Mouse (Mus musculus) erythroblast, adult 5-6 weeks (primary cell): ENCODE measurements around the gene Ppp1r15a. TPM values are rescaled to one million over a fixed set of nuclear protein-coding genes. Genes with fewer than 3 reads are reported as not detected.
A peak's percentile ranks its signal among the peaks of the same experiment; 100 is the strongest.

Experiments
- ATAC-seq: replicated peaks from 2 replicates; pipeline ENCODE4 v1.8.0; 2016; ENCODE audit warnings: moderate number of reproducible peaks, mild to moderate bottlenecking, moderate TSS enrichment, inconsistent platforms; ENCODE audit not compliant: poor library complexity, low FRiP score, severe bottlenecking
- total RNA-seq, 2 experiments: library from RNA; stranded (forward) in 1 of 2; stranded (reverse) in 1 of 2; fragments of 150-400 nt in 1 of 2; fragments of 200-764, 138-1000 nt in 1 of 2; gene quantifications; 2 replicates each; pipeline versions ENCODE4 v1.2.3 to v1.2.4; 2015 to 2017; ENCODE audit warnings: low replicate concordance in 2 of 2

Ppp1r15a gene
- 1,095 and 1,392 TPM in 2 replicates for total RNA-seq (2015; ENCODE audit: low replicate concordance)
- 1,351 and 1,490 TPM in 2 replicates for total RNA-seq (2017; ENCODE audit: low replicate concordance)

DNA sequence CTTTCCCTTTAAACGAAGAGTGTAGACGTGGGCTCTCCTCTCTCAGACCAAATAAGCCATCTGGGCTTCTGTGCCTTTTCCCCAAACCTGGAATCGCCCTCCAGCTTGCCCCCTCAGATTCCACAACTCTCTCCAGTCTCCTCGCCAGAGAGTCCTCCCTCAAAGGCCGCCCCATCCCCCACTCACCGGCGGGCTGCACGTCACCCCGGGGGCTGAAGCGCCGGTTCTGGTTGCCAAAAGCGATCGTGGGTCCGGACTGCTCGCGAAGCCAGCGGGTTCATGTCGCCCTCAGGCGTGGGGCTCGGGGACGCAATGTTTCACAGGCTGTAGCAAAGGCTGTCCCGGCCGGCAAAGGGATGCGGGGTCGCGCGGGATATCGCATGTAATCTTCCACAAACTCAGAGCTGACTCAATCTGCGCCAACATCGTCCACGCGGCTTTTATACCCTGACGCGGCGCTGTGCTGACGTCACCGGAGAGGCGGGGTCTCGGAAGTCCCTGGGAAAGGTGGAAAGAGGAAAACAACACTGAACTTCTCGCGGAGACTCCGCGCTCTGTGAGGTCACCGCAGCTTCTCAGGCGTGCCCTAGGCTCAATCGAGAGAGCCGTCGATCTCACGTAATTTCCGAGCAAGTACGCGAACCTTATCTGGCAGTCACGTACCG lies at the start of gene Ppp1r15a, which contains the start of gene Plekha4:
TSS of gene Ppp1r15a (minus strand) at position 460 of the 665 bp plus-strand sequence.
TSS of gene Plekha4 (plus strand) at position 522 of the 665 bp plus-strand sequence.
- ATAC-seq, result peak; percentile 59

DNA sequence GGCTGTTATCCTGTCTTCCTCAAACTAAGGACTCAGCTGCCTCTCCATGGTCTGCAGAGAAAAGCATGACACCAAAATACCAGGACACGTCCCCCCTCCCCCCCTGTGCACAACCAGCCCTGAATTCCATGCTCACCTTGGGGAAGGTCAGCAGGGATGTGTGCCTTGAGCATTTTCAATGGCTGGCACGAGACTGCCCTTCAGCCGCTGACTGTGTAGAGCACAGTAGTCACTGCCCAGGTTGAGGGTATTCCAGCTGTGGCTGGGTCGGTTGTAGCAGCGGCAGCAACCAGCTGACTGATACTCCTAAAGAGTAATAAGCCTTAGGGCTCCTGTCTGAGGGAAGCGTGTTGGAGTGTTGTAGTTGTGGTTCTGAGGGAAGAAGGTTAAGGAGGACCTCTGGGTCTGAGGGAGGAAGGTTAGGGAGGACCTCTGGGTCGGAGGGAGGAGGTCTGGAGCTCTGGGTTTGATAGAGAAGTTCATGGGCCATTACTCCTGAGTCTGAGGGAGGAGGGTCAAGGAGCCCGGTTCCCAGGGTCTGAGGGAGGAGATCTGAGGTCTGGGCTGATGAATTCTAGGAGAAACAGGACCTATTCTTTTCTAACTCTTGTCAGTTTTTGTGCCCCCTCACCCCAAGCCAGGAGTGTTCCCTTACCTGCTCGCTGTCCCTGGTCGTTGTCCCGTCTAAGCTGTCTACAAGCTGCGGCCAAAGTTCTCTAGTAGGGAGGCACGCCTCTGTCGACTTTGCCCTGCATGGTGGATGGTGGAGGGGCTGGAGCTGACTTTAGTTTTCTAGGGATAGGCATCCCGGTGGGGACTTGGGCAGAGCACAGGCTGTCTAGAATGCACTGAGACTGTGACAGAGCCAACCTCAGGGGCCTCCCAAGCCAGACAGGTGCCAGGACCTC lies 48.7 kb upstream of the Ppp1r15a start:
- ATAC-seq, result no peak

DNA sequence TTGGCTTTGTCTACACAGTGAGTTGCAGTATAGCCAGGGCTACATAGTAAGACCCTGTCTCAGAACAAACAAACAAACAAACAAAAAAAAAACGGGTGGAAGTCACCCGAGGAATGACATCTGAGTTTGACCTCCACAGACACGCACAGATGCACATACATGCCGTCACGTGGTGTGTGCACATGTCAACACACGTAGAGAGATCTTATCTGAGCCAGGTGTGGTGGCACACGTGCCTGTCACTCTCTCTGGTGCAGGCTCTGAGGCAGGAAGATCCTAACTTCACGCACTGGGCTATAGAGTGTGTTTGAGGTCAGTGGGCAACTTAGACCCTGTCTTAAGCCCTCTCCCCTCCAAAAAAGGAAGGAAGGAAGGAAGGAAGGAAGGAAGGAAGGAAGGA lies 47.9 kb upstream of the Ppp1r15a start:
- ATAC-seq, result no peak

DNA sequence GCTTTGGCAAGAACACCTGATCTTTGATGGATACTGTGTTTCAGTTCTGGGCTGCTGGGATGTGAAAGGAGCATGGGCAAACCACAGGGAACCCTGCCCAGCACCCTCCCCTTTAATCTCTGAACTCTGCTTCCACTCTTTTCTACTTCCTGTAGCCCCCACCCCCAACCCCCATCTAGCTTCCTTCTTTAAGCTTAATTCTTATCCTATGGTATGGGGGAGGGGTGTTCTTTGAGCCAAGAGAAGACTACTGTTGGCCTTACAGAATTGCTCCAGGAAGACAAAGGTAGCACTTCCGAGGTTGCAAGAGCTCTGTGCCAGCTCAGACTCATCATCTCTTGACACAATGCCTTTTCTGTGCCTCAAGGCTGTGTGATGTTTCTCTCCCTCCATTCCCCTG lies 45.9 kb upstream of the Ppp1r15a start:
- no peak for ATAC-seq

DNA sequence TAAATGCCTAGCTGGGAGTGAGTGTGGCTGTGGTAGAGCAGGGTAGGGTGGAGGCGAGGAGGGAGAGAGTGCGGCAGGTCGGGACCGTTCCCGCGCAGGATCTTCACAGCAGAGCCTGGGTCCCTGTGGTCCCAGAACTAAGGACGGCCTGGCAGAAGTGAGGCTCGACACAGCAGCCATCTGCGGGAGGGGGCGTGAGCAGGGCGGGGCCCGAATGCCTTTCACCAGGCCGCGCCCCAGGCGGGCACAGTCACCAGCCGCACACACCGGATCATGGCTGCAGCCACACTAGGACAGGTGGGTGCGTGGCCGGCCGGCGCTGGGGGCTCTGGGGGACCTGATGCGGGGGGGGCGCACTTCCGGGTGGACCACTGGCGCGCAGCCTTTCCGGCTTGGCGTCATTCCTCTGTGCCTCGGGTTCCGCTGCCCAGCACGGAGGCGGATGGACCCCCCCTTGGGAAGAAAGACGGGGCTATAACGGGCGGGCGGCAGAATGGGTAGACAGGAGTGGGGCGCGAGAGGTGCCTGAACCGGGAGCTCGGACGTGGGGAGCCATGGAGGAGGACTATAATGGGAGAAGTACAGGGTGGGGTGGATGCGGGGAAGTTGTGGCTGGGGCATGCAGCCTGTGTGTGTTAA lies 44.2 kb upstream of the Ppp1r15a start, which contains the start of gene Bcat2:
TSS of gene Bcat2 (plus strand) at position 51 of the 639 bp plus-strand sequence.
- peak; percentile 85 for ATAC-seq

DNA sequence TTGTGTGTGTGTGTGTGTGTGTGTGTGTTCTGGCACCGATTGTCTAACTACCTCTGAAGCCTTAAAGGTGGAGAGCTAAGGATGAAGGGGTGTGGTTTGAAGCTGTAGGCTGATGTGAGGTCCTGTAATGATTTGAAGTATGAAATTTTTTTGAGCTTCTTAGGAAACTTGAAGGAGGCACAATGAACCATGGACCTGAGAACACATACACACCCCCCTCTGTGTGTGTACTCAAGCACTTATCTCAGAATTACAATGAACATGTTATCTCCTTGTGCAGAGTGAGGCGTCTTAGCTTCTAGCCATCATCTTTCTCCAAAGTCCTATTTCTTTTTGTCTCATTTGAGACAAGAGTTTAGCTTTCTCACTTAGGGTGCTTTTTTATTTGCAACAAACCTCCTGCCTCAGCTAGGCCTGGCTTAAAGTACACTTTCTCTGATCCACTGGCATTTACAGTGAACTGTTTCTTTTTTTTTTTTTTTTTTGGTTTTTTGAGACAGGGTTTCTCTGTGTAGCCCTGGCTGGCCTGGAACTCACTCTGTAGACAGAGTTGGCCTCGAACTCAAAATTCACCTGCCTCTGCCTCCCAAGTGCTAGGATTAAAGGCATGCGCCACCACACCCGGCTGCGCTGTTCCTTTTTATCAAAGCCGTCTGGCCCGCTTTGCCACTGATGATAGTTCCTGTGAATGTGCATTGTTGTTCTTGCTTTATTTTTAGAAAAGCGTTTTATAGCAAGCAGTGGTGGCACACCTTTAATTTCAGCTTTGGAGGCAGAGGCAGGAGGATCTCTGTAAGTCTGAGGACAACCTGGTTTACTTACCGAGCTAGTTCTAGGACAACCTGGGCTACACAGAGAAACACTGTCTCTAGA lies 42.8 kb upstream of the Ppp1r15a start:
- no peak for ATAC-seq

DNA sequence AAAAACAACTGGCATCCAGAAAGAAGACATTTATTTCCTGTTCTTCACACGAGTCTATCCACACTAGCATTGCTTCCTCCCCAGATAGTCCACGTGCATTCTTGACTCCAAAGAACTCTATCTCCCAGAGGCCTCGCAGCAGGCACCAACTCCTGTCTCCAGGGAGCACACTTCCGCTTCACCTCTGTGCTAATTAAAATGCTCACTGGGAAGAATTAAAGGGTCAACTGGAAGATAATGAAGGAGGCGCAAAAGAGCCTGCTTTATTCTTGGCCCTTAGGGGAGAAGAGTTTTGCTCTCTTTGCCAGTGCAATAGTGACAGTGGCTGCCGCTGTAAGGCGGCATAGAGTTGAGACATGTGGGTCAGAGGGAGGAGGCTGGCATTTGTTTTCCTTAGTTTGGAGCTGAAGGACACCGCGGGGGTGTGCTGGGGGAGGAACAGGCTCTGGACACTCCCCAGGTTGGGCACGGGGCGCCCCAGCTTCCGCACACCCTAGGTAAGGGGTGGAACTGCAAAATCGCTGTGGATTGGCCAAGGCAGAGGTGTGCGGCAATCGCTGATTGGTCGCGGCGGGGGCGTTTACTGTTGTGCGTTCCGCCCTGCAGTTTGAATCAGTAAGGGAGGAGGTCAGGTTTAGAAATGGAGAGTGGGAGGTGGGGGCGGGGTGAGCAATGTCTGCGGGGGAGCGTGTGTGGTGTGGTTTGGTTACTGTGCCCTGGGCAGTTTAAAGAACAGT lies 41.9 kb upstream of the Ppp1r15a start:
- peak; percentile 92 for ATAC-seq

DNA sequence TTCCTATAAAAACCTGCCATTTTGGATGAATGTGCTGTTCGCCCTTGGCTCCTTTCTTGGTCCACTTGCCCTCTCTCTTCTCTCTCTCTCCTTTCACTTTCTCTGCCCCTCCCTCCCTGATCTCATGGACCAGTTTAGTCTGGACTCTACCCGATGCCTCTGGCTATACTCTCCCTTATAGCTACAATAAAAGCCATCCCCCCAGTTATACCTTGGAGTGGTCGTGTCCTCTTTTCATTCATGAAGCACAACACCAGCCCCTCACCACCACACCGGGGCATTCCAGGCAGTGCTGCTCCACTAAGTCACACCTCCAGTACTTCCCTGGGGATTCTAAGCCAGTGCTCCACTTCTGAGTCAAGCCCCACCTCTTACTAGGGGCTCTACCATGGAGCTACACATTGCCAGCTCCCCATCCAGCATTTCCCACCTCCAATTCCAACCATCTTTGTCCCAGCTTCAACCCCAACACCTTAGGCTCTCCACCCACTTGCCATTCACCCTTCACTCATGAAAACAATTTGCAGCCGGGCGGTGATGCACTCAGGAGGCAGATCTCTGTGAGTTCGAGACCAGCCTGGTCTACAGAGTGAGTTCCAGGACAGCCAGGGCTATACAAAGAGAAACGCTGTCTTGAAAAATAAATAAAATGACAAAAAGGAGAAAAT lies 41.2 kb upstream of the Ppp1r15a start:
- no peak for ATAC-seq

DNA sequence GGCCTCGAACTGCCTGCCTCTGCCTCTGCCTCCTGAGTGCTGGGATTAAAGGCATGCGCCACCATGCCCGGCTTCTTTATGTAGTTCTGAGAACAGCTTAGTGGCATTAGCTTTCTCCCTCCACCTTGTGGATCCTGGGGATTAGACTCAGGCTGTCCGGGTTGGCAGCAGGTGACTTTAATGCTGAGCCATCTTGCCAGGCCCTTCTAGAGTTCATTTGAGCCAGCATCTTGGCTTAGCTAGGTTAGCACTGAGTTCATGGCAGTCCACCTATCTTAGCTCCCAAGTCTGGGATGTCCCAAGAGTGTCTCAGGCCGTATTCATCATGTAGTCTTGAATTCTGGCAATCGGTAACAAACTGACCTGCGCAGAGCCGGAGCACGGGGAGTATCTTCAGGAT lies 39.4 kb upstream of the Ppp1r15a start:
- no peak for ATAC-seq

DNA sequence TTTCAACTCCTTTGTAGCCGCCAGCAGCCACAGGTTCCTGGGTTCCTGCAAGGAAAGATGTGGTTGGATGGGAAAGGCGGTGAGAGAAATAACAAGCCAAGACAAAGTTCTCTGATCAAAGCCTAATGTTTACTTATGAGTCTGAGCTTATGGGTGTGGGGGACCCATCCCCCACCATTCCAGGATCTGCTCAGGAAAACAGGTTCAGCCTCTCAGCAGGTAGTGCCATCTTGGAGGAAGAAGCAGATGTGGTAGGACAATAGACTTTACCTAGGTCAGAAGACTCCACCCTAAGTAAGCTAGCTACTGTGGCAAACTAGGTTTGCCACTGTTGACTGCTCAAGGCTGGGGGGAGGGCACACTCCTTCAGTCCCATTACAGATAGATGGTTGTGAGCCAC lies 38.7 kb upstream of the Ppp1r15a start:
- no peak for ATAC-seq

DNA sequence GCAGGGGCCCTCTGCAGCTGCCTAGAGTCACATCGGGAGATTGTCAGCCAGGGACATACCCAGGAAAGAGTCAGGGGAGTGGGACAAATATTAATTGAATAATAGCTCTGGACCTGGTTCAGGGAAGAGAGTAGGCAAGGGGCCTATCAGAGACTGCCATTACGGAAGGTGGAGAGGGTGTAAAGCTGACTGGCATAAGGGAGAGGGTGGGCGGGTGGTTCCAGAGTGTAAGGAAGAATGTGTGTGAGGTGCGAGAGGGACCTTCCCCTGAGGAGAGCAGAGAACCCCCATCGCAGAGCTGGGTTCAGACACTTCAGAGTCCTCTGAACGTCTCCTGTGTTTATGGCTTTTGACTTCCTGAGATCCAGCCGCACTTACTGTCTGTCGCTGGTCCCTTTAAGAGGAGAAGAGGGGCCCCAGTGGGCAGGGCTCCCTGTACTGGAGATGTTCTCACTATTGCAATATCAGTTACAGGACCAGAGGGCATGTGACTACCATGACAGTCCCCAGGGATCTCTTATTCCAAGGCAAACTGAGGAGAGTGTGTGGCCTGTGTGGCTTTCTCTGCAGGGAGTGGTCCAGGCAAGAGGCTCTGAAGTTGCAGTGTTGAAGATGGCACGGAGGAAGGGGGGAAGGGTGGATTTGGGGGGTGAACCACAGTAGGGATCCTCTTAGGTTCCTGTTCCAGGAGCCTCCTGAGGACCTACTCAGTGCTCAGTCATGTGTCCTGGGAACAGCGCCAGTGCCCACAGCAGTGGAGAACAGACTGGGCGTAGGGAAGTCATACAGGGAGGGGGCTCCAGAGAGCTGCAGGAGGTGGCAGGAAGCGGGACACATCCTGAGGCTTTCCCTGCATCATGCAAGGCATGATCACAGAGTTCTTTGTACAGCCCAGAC lies 35.8 kb upstream of the Ppp1r15a start:
- ATAC-seq, result no peak

DNA sequence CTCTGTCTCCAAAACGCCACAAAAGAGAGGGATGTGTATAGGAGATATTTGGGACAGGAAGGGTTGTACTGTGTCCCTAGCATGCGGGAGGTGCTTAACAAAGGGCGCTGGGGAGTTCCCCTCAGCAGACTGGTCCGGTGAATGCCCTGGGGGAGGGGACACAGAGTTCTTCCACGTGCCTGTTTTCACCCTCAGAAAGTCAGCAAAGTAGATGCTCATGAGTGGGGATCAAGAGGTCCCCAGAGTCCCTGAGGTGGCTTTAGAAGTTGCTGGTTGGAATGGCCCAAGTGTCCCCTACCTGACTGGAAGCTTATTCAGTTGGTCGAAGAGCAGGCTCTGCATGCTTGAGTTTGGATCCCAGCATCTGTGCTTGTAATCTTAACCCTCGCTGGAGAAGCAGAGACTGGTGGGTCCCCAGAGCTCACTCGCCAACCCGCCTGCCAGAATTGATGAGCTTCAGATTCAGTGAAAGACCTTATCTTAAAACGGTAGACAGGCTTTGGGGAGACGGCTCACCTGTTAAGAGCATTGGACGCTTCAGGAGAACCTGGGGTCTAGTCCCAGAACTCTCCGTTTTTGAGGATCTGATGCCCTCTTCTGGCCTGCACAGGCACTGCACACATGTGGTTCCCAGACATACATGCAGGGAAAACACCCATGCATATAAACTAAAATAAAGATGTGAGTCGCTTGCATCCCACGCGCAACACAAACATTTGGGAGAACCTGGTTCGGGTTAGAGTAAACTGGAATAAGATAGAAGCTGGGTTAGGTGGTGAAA lies 35.0 kb upstream of the Ppp1r15a start:
- ATAC-seq, result peak; percentile 80

DNA sequence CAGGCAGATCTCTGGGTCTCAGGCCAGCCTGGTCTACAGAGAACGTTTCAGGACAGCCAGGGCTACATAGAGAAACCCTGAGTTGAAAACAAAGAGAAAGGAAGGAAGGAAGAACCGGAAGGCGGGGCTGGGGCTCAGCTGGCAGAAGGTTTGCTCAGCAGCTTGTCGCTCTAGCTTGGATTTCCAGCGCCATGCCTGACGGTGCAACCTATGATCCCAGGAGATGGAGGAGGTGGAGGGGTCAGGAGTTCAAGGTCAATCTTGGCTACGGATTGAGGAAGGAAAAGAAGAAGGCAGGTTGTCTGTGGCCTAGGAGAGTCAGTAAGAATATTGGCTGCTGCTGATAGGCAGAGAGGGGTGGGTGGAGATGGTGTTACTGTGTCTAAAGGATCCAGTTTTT lies 34.2 kb upstream of the Ppp1r15a start:
- no peak for ATAC-seq

DNA sequence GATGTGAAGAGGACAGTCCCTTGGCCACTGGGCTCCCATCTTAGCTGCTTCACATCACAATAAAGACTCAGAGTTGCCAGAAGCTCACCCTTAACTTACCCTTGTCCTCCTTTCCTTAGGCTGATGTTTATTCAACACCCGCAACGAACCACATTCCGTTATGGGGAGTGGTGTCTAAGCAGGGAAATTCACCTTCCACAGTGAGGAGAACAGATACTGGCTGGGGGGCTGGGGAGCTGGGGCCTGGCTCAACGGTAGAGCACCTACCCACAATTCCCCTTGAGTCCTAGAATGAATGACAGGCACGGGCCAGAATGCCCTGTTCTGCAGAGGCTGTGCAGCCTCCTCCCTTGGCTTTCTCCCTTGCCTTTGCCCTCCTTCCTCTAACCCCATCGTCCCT lies 32.8 kb upstream of the Ppp1r15a start:
- ATAC-seq, result no peak

DNA sequence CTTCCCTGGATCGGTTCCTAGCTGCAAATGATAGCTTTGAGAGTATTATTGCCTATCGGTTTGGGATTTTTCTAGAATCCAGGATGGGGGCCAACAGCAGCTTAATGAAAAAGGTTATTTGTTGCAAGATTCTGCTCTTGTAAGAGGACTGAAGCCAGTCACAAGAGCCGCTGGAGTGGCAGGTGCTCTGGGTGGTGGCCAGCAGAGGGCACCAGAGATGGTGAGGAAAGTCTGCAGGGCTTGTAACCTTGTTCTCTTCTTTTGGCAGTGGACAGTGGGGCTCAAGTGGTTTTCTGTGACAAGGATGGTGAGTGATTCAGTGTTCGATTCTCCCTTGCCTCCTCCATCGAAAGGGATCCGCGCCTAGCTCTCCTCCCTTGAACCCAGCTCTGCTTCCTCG lies 29.7 kb upstream of the Ppp1r15a start:
- peak; percentile 84 for ATAC-seq

DNA sequence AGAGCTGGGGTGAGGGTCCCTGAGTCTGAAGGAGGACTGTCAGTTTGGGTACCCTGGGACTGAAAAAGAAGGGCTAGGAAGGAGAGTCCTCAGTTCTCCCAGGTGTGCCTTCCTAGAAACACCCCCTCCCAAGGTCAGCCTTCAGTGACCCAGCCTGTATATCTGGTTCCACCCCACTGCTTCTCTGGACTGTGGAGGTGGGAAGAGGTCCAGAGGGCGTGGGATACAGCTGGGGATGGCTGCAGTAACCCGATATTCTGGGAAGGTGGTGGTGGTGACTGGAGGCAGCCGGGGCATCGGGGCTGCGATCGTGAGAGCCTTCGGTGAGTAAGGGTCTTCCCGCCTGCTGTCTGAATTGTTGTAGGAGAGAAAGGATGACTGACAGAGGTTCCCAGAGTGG lies 28.7 kb upstream of the Ppp1r15a start, which contains the start of gene Hsd17b14:
TSS of gene Hsd17b14 (plus strand) at position 150 of the 400 bp plus-strand sequence.
- ATAC-seq, result no peak
